Mouse (Mus musculus) T-helper 1 cell (primary cell): ENCODE results near the gene Hsd11b2.

ENCODE experiments used
- in situ Hi-C: fragments of 300-600 bp; cut with MboI, MseI; formaldehyde crosslinking; loops from one replicate; pipeline ENCODE4 v1.15.1; 2025; ENCODE audit warnings: high pct_unique_total_duplicates

Hsd11b2 gene

GRCm38 (mm10) chr8:105518436-105519313 is at the start of gene Hsd11b2:
Gene Hsd11b2, plus strand, starts transcription at chr8:105518755.
- in situ Hi-C loops = no loop called here

GRCm38 (mm10) chr8:105469041-105469695 is 49.4 kb upstream of the Hsd11b2 start:
- in situ Hi-C loops = no loop called here

GRCm38 (mm10) chr8:105469816-105470215 is 48.7 kb upstream of the Hsd11b2 start:
- in situ Hi-C loops = no loop called here

GRCm38 (mm10) chr8:105470262-105470661 is 48.3 kb upstream of the Hsd11b2 start:
- in situ Hi-C loops = no loop called here

- in situ Hi-C loops = no loop called here
These were observed 47.8 kb upstream of the Hsd11b2 start for GRCm38 (mm10) chr8:105470681-105471313.

- in situ Hi-C loops = no loop called here
These were observed 47.1 kb upstream of the Hsd11b2 start, which contains the start of gene Tppp3 for GRCm38 (mm10) chr8:105471314-105472015. Gene Tppp3, minus strand, starts transcription at chr8:105471526.

GRCm38 (mm10) chr8:105472414-105472932 is 46.1 kb upstream of the Hsd11b2 start:
- in situ Hi-C loops = no loop called here

- in situ Hi-C loops = no loop called here
These were observed 45.6 kb upstream of the Hsd11b2 start for GRCm38 (mm10) chr8:105472983-105473382.

GRCm38 (mm10) chr8:105473816-105474606 is 44.5 kb upstream of the Hsd11b2 start:
- in situ Hi-C loops = no loop called here

GRCm38 (mm10) chr8:105474680-105475079 is 43.9 kb upstream of the Hsd11b2 start:
- in situ Hi-C loops = no loop called here

GRCm38 (mm10) chr8:105475254-105475653 is 43.3 kb upstream of the Hsd11b2 start:
- in situ Hi-C loops = no loop called here

GRCm38 (mm10) chr8:105475742-105476141 is 42.8 kb upstream of the Hsd11b2 start:
- in situ Hi-C loops = no loop called here

- in situ Hi-C loops = no loop called here
These were observed 42.4 kb upstream of the Hsd11b2 start for GRCm38 (mm10) chr8:105476161-105476560.

- in situ Hi-C loops = no loop called here
These were observed 41.7 kb upstream of the Hsd11b2 start for GRCm38 (mm10) chr8:105476628-105477413.

- in situ Hi-C loops = no loop called here
These were observed 40.8 kb upstream of the Hsd11b2 start for GRCm38 (mm10) chr8:105477792-105478191.

GRCm38 (mm10) chr8:105481013-105481412 is 37.5 kb upstream of the Hsd11b2 start:
- in situ Hi-C loops = no loop called here

- in situ Hi-C loops = no loop called here
These were observed 37.1 kb upstream of the Hsd11b2 start for GRCm38 (mm10) chr8:105481453-105481852.

GRCm38 (mm10) chr8:105482123-105482522 is 36.4 kb upstream of the Hsd11b2 start:
- in situ Hi-C loops = no loop called here

GRCm38 (mm10) chr8:105483212-105484029 is 35.1 kb upstream of the Hsd11b2 start:
- in situ Hi-C loops = no loop called here
